Mouse (Mus musculus): ENCODE data around the gene Dffa.
"Not testable (repeated sequence)": the region's sequence is repeated elsewhere in the genome, so short reads cannot be mapped to it uniquely, and the experiment has no call there.

GRCm38 (mm10) chr4:149119978-149120562 lies 16.1 kb downstream of the Dffa start:
- TF ChIP-seq CTCF (IDR thresholded peaks at IDR 0.05; ENCODE audit: low read depth, low read length); GATA1 (IDR thresholded peaks at IDR 0.05; ENCODE audit: borderline replicate concordance, low read length); TAL1 (conservative IDR thresholded peaks at IDR 0.05; ENCODE audit: low read depth, low read length); POLR2AphosphoS5 (IDR thresholded peaks at IDR 0.05; ENCODE audit: insufficient replicate concordance, low read depth, low read length); GATA2 (IDR thresholded peaks at IDR 0.05; ENCODE audit: borderline replicate concordance, low read depth, low read length): not testable (repeated sequence)

All from G1E (cell line).